Mouse (Mus musculus): ENCODE results near the gene Srrm3. TPM values are rescaled to one million over a fixed set of nuclear protein-coding genes. Genes with fewer than 3 reads are reported as not detected.

The Srrm3 gene
- polyA plus RNA-seq, 1 experiment from 2014 or later: not detected

GRCm38 (mm10) chr5:135908989-135909388 lies 102.3 kb downstream of the Srrm3 start:
- ATAC-seq: no peak; the same call in 1 of the 2 replicates
- Histone ChIP-seq H3K4me3 (no peak overlapping the region), H3K4me2 (no peak overlapping the region), H3K27ac (peak overlapping the region; percentile 3; the same call in 1 of the 2 replicates), H3K4me1 (peaks cover 70% of the 10 kb centered on the region), H3K9me3 (replicated peaks) (no peaks in the 10 kb centered on the region), H3K9ac (no peak overlapping the region), H3K36me3 (peaks cover 78% of the 10 kb centered on the region), H3K27me3 (replicated peaks) (no peaks in the 10 kb centered on the region)
- WGBS (ENCODE audit: insufficient replicate concordance): 89% methylated on average over 16 of the region's 16 CpGs

GRCm38 (mm10) chr5:135909646-135910045 lies 103.0 kb downstream of the Srrm3 start:
- whole genome bisulfite sequencing (ENCODE audit: insufficient replicate concordance): 82% methylated on average over 10 of the region's 10 CpGs
- H3K27me3 ChIP-seq (replicated peaks): no peaks in the 10 kb centered on the region
- peaks cover 81% of the 10 kb centered on the region for H3K36me3 ChIP-seq
- H3K4me1 ChIP-seq: peaks cover 71% of the 10 kb centered on the region
- no peak for ATAC-seq
- no peak overlapping the region for H3K4me3 ChIP-seq
- H3K9ac ChIP-seq: no peak overlapping the region
- H3K9me3 ChIP-seq (replicated peaks): no peaks in the 10 kb centered on the region
- H3K27ac ChIP-seq: 0 out of 2 replicates have a peak overlapping the region, but pooled peaks have one; percentile 3
- no peak overlapping the region for H3K4me2 ChIP-seq

GRCm38 (mm10) chr5:135910813-135911212 lies 104.1 kb downstream of the Srrm3 start:
- Histone ChIP-seq H3K27me3 (replicated peaks) (no peaks in the 10 kb centered on the region), H3K4me2 (no peak overlapping the region), H3K27ac (no peak overlapping the region), H3K9ac (no peak overlapping the region), H3K4me1 (peaks cover 74% of the 10 kb centered on the region), H3K36me3 (peaks cover 90% of the 10 kb centered on the region), H3K9me3 (replicated peaks) (no peaks in the 10 kb centered on the region), H3K4me3 (no peak overlapping the region)
- ATAC-seq: no peak
- WGBS (ENCODE audit: insufficient replicate concordance): 87% methylated on average over 25 of the region's 25 CpGs

- ATAC-seq: no peak
- Histone ChIP-seq H3K4me3 (no peak overlapping the region), H3K9me3 (replicated peaks) (no peaks in the 10 kb centered on the region), H3K9ac (no peak overlapping the region), H3K27ac (no peak overlapping the region), H3K4me2 (no peak overlapping the region), H3K4me1 (peaks cover 76% of the 10 kb centered on the region), H3K27me3 (replicated peaks) (no peaks in the 10 kb centered on the region), H3K36me3 (peaks cover 95% of the 10 kb centered on the region)
- 81% methylated on average over 11 of the region's 11 CpGs for WGBS (ENCODE audit: insufficient replicate concordance)
These were observed 105.0 kb downstream of the Srrm3 start for GRCm38 (mm10) chr5:135911633-135912220.

GRCm38 (mm10) chr5:135913201-135913600 lies 106.5 kb downstream of the Srrm3 start:
- Histone ChIP-seq H3K36me3 (peaks cover 95% of the 10 kb centered on the region), H3K27ac (no peak overlapping the region; the same call in 1 of the 2 replicates), H3K9ac (no peak overlapping the region), H3K4me3 (no peak overlapping the region), H3K9me3 (replicated peaks) (no peaks in the 10 kb centered on the region), H3K27me3 (replicated peaks) (no peaks in the 10 kb centered on the region), H3K4me2 (no peak overlapping the region), H3K4me1 (peaks cover 62% of the 10 kb centered on the region)
- 42% methylated on average over 5 of the region's 5 CpGs for WGBS (ENCODE audit: insufficient replicate concordance)
- ATAC-seq: no peak

GRCm38 (mm10) chr5:135914156-135914555 lies 107.5 kb downstream of the Srrm3 start:
- WGBS (ENCODE audit: insufficient replicate concordance): 66% methylated on average over 6 of the region's 6 CpGs
- no peak overlapping the region for H3K9ac ChIP-seq
- H3K4me2 ChIP-seq: no peak overlapping the region
- H3K4me1 ChIP-seq: peaks cover 54% of the 10 kb centered on the region
- no peaks in the 10 kb centered on the region for H3K27me3 ChIP-seq (replicated peaks)
- peaks cover 96% of the 10 kb centered on the region for H3K36me3 ChIP-seq
- H3K4me3 ChIP-seq: no peak overlapping the region
- peak overlapping the region; percentile 72 for H3K27ac ChIP-seq
- H3K9me3 ChIP-seq (replicated peaks): no peaks in the 10 kb centered on the region
- no peak for ATAC-seq

GRCm38 (mm10) chr5:135916051-135916565 lies 109.4 kb downstream of the Srrm3 start:
- no peak overlapping the region; the same call in 1 of the 2 replicates for H3K9ac ChIP-seq
- H3K4me3 ChIP-seq: no peak overlapping the region
- no peaks in the 10 kb centered on the region for H3K27me3 ChIP-seq (replicated peaks)
- no peaks in the 10 kb centered on the region for H3K9me3 ChIP-seq (replicated peaks)
- H3K4me2 ChIP-seq: no peak overlapping the region
- ATAC-seq: no peak
- peaks cover 96% of the 10 kb centered on the region for H3K36me3 ChIP-seq
- 79% methylated on average over 6 of the region's 6 CpGs for WGBS (ENCODE audit: insufficient replicate concordance)
- H3K4me1 ChIP-seq: peaks cover 41% of the 10 kb centered on the region
- H3K27ac ChIP-seq: no peak overlapping the region

GRCm38 (mm10) chr5:135916601-135917000 lies 109.9 kb downstream of the Srrm3 start:
- Histone ChIP-seq H3K36me3 (peaks cover 96% of the 10 kb centered on the region), H3K4me1 (peaks cover 41% of the 10 kb centered on the region), H3K27me3 (replicated peaks) (no peaks in the 10 kb centered on the region), H3K9ac (no peak overlapping the region), H3K4me2 (no peak overlapping the region), H3K4me3 (no peak overlapping the region), H3K27ac (no peak overlapping the region), H3K9me3 (replicated peaks) (no peaks in the 10 kb centered on the region)
- WGBS (ENCODE audit: insufficient replicate concordance): 86% methylated on average over 3 of the region's 3 CpGs
- ATAC-seq: no peak

GRCm38 (mm10) chr5:135917327-135918058 lies 110.8 kb downstream of the Srrm3 start:
- 86% methylated on average over 8 of the region's 8 CpGs for WGBS (ENCODE audit: insufficient replicate concordance)
- Histone ChIP-seq H3K9me3 (replicated peaks) (no peaks in the 10 kb centered on the region), H3K27ac (no peak overlapping the region), H3K4me1 (peaks cover 37% of the 10 kb centered on the region), H3K4me2 (no peak overlapping the region), H3K9ac (no peak overlapping the region), H3K27me3 (replicated peaks) (no peaks in the 10 kb centered on the region), H3K36me3 (peaks cover 96% of the 10 kb centered on the region), H3K4me3 (no peak overlapping the region)
- ATAC-seq: no peak

- Histone ChIP-seq H3K27me3 (replicated peaks) (no peaks in the 10 kb centered on the region), H3K4me3 (no peak overlapping the region), H3K27ac (no peak overlapping the region), H3K9me3 (replicated peaks) (no peaks in the 10 kb centered on the region), H3K4me1 (peaks cover 35% of the 10 kb centered on the region), H3K4me2 (no peak overlapping the region), H3K36me3 (peaks cover 97% of the 10 kb centered on the region), H3K9ac (no peak overlapping the region)
- 76% methylated on average over 5 of the region's 5 CpGs for WGBS (ENCODE audit: insufficient replicate concordance)
- ATAC-seq: no peak
These were observed 111.4 kb downstream of the Srrm3 start for GRCm38 (mm10) chr5:135918059-135918437.

GRCm38 (mm10) chr5:135918593-135918992 lies 111.9 kb downstream of the Srrm3 start:
- peaks cover 98% of the 10 kb centered on the region for H3K36me3 ChIP-seq
- H3K27ac ChIP-seq: no peak overlapping the region
- no peaks in the 10 kb centered on the region for H3K9me3 ChIP-seq (replicated peaks)
- H3K4me3 ChIP-seq: no peak overlapping the region
- H3K4me1 ChIP-seq: peaks cover 30% of the 10 kb centered on the region
- no peak overlapping the region for H3K4me2 ChIP-seq
- no peak for ATAC-seq
- H3K9ac ChIP-seq: no peak overlapping the region
- 95% methylated on average over 5 of the region's 5 CpGs for WGBS (ENCODE audit: insufficient replicate concordance)
- no peaks in the 10 kb centered on the region for H3K27me3 ChIP-seq (replicated peaks)

- 86% methylated on average over 3 of the region's 3 CpGs for WGBS (ENCODE audit: insufficient replicate concordance)
- ATAC-seq: no peak
These were observed 113.2 kb downstream of the Srrm3 start for GRCm38 (mm10) chr5:135919902-135920301.

More at GRCm38 (mm10) chr5:135919902-135920301, 113.2 kb downstream of the Srrm3 start:
- H3K9ac ChIP-seq: no peak overlapping the region; the same call in 1 of the 2 replicates
- no peak overlapping the region for H3K27ac ChIP-seq
- H3K36me3 ChIP-seq: peaks cover 97% of the 10 kb centered on the region
- H3K4me2 ChIP-seq: no peak overlapping the region
- H3K27me3 ChIP-seq (replicated peaks): no peaks in the 10 kb centered on the region
- H3K9me3 ChIP-seq (replicated peaks): no peaks in the 10 kb centered on the region
- H3K4me3 ChIP-seq: no peak overlapping the region
- H3K4me1 ChIP-seq: peaks cover 20% of the 10 kb centered on the region
